Mouse (Mus musculus) embryonic facial prominence, embryonic 12.5 days (tissue): ENCODE data around the gene Pole3. TPM values are rescaled to one million over a fixed set of nuclear protein-coding genes. Genes with fewer than 3 reads are reported as not detected.

Experiments used
- ATAC-seq: fragments of 200-750 bp; cut with Nextera tagmentation; 2 replicates; pipeline ENCODE4 v1.8.0; 2017; ENCODE audit not compliant: insufficient number of reproducible peaks, insufficient read depth, low FRiP score, low TSS enrichment
- H3K27ac ChIP-seq: fragments of 300-500 bp; sonication (generic); 2 replicates; pipeline ENCODE4 v1.5.1; 2016; ENCODE audit warnings: mild to moderate bottlenecking
- H3K27me3 ChIP-seq: fragments of 300-500 bp; sonication (generic); 2 replicates; pipeline ENCODE4 v1.6.1; 2016; ENCODE audit warnings: mild to moderate bottlenecking, moderate library complexity
- H3K36me3 ChIP-seq: fragments of 300-500 bp; sonication (generic); 2 replicates; pipeline ENCODE4 v1.6.1; 2016; ENCODE audit warnings: mild to moderate bottlenecking
- H3K4me1 ChIP-seq: fragments of 300-500 bp; sonication (generic); 2 replicates; pipeline ENCODE4 v1.6.1; 2016
- H3K4me2 ChIP-seq: fragments of 300-500 bp; sonication (generic); replicated peaks from 2 replicates; pipeline ENCODE4 v1.6.1; 2016; ENCODE audit warnings: mild to moderate bottlenecking, moderate library complexity
- H3K4me3 ChIP-seq: fragments of 300-500 bp; sonication (generic); 2 replicates; pipeline ENCODE4 v1.5.1; 2016; ENCODE audit warnings: mild to moderate bottlenecking
- H3K9ac ChIP-seq: fragments of 300-500 bp; sonication (generic); 2 replicates; pipeline ENCODE4 v1.6.1; 2016; ENCODE audit warnings: mild to moderate bottlenecking, moderate library complexity
- H3K9me3 ChIP-seq: fragments of 300-500 bp; sonication (generic); 2 replicates; pipeline ENCODE4 v1.6.1; 2016; ENCODE audit warnings: mild to moderate bottlenecking, moderate library complexity
- WGBS: fragments of 180-500 bp; shearing (Covaris S2); methylation state at CpG from one replicate; pipeline ENCODE4 v1.1.7; 2016; 5-methylcytosine and 5-hydroxymethylcytosine counted together
- polyA plus RNA-seq: library from polyadenylated mRNA; unstranded; fragments of >200 nt; fragmentation: Nextera tagmentation; extraction: Ambion mirVana; gene quantifications from 2 replicates; pipeline ENCODE4 v1.2.1, GENCODE M21; 2016

Pole3 gene
- polyA plus RNA-seq, 1 experiment from 2014 or later: 92.8 TPM

DNA sequence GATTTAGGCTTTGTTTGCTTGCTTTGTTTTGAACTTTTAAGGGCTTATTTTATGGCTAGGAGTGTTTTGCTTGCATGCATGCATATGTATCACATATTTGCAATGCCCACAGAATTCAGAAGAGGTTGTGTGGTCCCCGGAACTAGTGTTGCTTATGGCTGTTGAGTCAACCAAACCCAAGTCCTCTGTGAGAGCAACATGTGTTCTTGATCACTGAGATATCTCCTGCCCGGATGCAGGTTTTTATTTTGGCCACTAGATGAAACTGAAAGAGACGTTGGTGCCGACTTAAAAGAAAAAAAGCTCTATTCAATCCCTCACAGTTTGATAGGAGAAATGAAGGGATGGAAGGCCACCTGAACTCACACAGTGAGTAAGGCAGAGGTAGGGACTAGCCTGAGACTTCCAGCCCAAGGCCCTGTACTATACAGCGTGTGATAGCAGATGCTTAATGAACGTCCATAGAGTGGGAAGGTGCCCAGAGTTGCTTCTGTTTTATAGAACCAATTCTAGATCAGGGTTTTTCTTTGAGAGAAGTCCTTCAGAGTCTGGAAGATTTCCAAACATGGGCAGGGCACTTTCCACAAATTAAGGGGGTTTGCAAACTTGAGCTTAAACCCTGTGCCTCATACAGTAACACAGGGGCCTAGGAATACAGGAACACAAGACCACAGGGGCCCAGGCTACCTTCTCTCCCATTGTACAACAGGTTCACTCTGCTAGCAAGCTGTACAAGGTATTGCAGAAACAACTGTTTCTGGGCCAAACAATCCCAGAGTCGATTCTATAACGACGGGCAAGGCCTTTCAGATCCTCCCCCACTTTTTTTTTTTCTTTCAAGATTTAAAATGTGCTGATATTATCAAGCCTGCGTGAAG is 7.1 kb downstream of the Pole3 start:
- peak overlapping the region; percentile 74 for H3K4me2 ChIP-seq
- WGBS: 63% methylated on average over 10 of the region's 10 CpGs
- no peaks in the 10 kb centered on the region for H3K9me3 ChIP-seq
- no peak overlapping the region for H3K27ac ChIP-seq
- H3K9ac ChIP-seq: 0 out of 2 replicates have a peak overlapping the region, but pooled peaks have one; percentile 75
- peaks cover 29% of the 10 kb centered on the region for H3K4me1 ChIP-seq
- peaks cover 19% of the 10 kb centered on the region for H3K36me3 ChIP-seq
- H3K27me3 ChIP-seq: no peaks in the 10 kb centered on the region
- no peak for ATAC-seq
- H3K4me3 ChIP-seq: peak overlapping the region; percentile 78; the same call in 1 of the 2 replicates

DNA sequence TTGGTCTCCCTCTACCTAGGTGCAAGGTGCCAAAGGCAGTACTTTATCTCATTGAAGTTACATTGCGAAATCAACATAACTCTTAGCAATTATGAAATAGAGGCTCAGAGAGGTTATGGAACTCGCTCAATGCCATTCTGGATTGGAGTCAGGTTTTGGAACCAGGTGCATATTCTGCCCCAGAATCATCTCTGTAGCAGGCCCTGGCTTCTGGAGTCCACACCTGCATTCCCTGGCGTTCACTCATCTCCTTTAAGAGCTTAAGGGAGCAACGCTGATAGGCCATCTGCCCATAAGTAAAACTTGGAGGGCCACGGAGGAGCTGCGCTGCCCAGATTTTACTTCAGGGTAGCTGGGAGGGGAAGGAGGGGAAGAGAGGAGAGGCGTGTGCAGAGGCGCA is 7.8 kb downstream of the Pole3 start:
- ATAC-seq: no peak
- Histone ChIP-seq H3K9ac (no peak overlapping the region; the same call in 1 of the 2 replicates), H3K4me2 (0 out of 2 replicates have a peak overlapping the region, but pooled peaks have one; percentile 4), H3K4me1 (peaks cover 29% of the 10 kb centered on the region), H3K27ac (no peak overlapping the region), H3K36me3 (peaks cover 22% of the 10 kb centered on the region), H3K4me3 (no peak overlapping the region), H3K9me3 (no peaks in the 10 kb centered on the region), H3K27me3 (no peaks in the 10 kb centered on the region)
- 89% methylated on average over 8 of the region's 8 CpGs for WGBS

DNA sequence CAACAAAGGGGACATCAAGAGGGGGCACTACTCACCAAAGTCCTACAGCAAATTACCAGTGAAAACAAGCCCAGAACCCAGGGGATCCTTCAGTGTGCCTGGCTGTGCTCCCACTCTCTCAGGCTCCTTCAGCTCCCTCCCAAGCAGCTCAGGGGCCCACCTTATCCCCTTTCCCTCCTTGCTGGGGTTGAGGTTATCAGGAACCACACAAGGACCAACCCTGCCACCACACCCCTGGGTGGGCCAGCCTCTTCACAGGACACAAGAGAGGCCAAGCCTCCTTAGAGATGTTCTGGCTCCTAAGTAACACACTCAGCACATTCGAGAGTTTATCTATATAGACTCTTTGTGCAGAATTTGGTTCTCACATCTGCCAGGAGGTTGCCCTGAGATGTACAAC is 8.3 kb downstream of the Pole3 start:
- H3K27me3 ChIP-seq: no peaks in the 10 kb centered on the region
- no peak overlapping the region for H3K27ac ChIP-seq
- no peak overlapping the region for H3K4me3 ChIP-seq
- WGBS: 79% methylated on average over 1 of the region's 1 CpGs
- H3K9ac ChIP-seq: no peak overlapping the region; the same call in 1 of the 2 replicates
- H3K4me2 ChIP-seq: no peak overlapping the region
- no peaks in the 10 kb centered on the region for H3K9me3 ChIP-seq
- peaks cover 29% of the 10 kb centered on the region for H3K4me1 ChIP-seq
- no peak for ATAC-seq
- peaks cover 26% of the 10 kb centered on the region for H3K36me3 ChIP-seq

DNA sequence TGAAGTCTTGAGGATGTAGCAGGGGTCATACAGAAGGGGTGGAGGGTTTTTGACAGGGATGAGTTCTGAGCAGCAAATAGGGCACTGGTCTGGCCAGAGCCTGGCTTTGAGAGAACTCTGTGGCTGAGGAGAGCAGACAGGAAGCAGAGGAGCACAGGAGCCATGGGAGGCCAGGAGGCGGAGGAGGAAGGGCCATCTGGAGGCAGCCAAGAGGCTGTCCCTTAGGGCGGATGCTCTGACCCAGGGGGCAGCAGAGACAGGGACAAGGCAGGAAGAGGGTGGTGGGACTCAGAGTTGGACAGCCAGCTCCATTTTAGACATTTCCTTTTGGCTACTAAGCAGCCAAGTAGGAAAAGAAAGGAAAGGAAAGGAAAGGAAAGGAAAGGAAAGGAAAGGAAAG is 8.8 kb downstream of the Pole3 start:
- Histone ChIP-seq H3K9me3 (no peaks in the 10 kb centered on the region), H3K4me3 (no peak overlapping the region), H3K4me1 (peaks cover 29% of the 10 kb centered on the region), H3K36me3 (peaks cover 31% of the 10 kb centered on the region), H3K4me2 (no peak overlapping the region), H3K27me3 (no peaks in the 10 kb centered on the region), H3K27ac (no peak overlapping the region), H3K9ac (no peak overlapping the region)
- ATAC-seq: no peak
- 51% methylated on average over 2 of the region's 2 CpGs for WGBS

DNA sequence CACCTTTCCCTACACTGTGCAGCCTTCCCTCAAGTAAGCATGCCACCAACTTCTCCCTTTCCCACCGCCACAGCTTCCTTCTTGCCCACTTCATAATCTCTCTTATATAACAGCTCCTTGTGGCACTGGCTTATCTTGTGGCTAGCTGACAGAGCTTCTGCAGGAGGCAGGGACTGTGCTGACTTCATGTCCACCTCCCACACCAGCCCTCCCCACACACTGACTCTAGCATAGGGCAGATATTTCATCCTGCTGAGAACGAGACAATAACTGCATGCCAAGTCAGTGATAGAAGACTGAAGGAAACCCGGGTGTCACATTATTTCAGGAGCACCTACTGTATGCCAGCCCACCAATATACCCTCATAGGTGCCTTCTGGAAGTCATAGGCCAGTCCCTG is 9.4 kb downstream of the Pole3 start:
- WGBS: 82% methylated on average over 3 of the region's 3 CpGs
- H3K9ac ChIP-seq: no peak overlapping the region
- no peaks in the 10 kb centered on the region for H3K27me3 ChIP-seq
- H3K9me3 ChIP-seq: no peaks in the 10 kb centered on the region
- ATAC-seq: no peak
- peaks cover 37% of the 10 kb centered on the region for H3K36me3 ChIP-seq
- H3K4me3 ChIP-seq: no peak overlapping the region
- H3K27ac ChIP-seq: 0 out of 2 replicates have a peak overlapping the region, but pooled peaks have one; percentile 18
- no peak overlapping the region for H3K4me2 ChIP-seq
- peaks cover 29% of the 10 kb centered on the region for H3K4me1 ChIP-seq

DNA sequence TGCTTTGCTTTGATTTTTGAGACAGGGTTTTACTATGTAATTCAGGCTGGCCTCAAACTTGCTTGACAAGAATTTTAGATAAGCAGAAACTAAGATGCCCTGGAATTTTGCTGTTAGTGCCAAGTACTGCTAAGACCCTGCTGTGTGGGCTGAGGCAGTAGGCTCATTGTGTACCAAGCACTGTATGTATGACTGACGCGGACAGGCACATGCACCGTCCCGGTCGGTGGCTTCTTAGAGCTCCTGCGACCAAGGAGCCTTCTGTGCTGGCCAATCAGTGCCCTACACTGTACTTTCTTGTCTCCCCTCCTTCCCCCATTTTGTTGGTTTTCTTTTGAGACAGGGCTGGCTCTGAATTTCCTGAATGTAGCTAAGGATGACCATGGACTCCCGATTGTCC is 9.9 kb downstream of the Pole3 start:
- H3K4me3 ChIP-seq: no peak overlapping the region

DNA sequence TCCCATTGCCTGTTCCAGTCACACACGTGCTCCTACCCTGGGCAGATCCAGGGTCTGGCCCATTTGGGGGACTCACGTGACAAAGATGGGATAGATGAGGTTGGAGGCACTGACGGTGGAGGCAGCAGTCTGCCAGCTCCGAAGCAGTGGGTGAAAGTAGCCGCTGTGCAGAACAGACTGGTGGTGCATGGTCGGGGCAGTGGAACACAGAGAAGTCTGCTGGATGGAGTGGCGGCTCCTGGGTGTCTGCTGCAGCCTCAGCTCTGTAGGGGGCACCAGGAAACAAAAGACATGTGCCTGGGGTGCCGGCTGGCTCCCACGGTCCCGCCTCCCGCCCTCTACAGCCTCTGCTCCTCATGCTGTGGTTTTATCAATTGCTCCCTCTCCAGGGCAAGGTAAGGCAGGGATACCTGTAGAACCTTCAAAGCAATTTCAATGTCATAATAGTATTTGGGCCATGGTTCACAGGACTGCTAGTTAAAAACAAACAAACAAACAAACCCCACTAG is 10.8 kb downstream of the Pole3 start:
- Histone ChIP-seq H3K27ac (no peak overlapping the region), H3K9me3 (no peaks in the 10 kb centered on the region), H3K4me3 (no peak overlapping the region), H3K36me3 (peaks cover 52% of the 10 kb centered on the region), H3K9ac (no peak overlapping the region), H3K4me2 (no peak overlapping the region), H3K4me1 (peaks cover 27% of the 10 kb centered on the region), H3K27me3 (no peaks in the 10 kb centered on the region)
- ATAC-seq: no peak
- WGBS: 53% methylated on average over 11 of the region's 11 CpGs

More for the DNA sequence above, 9.9 kb downstream of the Pole3 start:
- no peak overlapping the region for H3K4me2 ChIP-seq
- no peaks in the 10 kb centered on the region for H3K27me3 ChIP-seq
- peaks cover 42% of the 10 kb centered on the region for H3K36me3 ChIP-seq
- peaks cover 29% of the 10 kb centered on the region for H3K4me1 ChIP-seq
- no peak overlapping the region for H3K9ac ChIP-seq
- no peak overlapping the region for H3K27ac ChIP-seq
- no peak for ATAC-seq
- WGBS: 84% methylated on average over 7 of the region's 7 CpGs
- no peaks in the 10 kb centered on the region for H3K9me3 ChIP-seq

DNA sequence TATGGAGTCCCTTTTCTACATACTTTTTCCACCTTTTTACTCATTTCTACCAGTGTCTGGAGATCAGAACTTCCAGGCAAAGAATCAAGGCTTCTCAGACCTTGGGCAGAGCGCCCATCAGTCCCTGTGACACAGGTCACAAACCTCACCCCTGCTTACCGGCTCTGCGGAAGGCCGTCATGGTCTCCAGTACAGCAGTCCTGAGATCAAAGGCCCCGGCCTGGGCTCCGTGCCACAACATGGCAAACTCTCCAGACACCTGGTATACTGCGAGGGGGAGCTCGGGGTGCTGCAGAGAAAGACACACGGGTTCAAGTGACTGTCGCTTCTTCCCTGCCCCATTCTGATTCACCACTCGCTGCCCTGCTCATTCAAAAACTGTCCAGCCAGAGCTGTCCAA is 14.9 kb downstream of the Pole3 start:
- peaks cover 70% of the 10 kb centered on the region for H3K36me3 ChIP-seq
- H3K9ac ChIP-seq: no peak overlapping the region
- WGBS: 94% methylated on average over 11 of the region's 11 CpGs
- H3K27me3 ChIP-seq: no peaks in the 10 kb centered on the region
- no peak overlapping the region for H3K27ac ChIP-seq
- ATAC-seq: no peak
- H3K4me1 ChIP-seq: no peaks in the 10 kb centered on the region
- no peak overlapping the region for H3K4me3 ChIP-seq
- H3K4me2 ChIP-seq: no peak overlapping the region
- no peaks in the 10 kb centered on the region for H3K9me3 ChIP-seq

DNA sequence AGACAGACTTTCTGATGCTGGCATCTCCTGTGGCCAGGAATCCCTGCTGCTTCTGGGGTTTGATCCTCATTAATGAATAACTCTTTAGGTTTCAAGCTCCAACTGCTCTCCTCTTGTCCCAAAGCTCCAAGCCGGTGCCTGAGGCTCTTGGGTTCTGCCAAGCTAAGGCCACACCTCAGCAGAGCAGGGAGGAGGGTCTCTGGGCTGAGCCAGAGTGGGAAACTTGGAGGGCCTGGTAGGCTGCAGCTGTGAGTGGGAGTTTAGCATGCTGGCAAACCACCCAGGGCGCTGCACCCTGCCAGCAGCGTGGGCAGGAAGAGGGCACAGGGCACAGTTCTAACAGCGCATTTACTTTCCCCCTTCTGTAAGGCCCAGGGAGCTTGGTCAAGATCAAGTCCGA is 16.0 kb downstream of the Pole3 start:
- 98% methylated on average over 5 of the region's 5 CpGs for WGBS
- ATAC-seq: no peak
- Histone ChIP-seq H3K27me3 (no peaks in the 10 kb centered on the region), H3K4me3 (no peak overlapping the region), H3K9ac (no peak overlapping the region), H3K4me2 (no peak overlapping the region), H3K27ac (no peak overlapping the region), H3K36me3 (peaks cover 66% of the 10 kb centered on the region), H3K9me3 (no peaks in the 10 kb centered on the region), H3K4me1 (no peaks in the 10 kb centered on the region)

DNA sequence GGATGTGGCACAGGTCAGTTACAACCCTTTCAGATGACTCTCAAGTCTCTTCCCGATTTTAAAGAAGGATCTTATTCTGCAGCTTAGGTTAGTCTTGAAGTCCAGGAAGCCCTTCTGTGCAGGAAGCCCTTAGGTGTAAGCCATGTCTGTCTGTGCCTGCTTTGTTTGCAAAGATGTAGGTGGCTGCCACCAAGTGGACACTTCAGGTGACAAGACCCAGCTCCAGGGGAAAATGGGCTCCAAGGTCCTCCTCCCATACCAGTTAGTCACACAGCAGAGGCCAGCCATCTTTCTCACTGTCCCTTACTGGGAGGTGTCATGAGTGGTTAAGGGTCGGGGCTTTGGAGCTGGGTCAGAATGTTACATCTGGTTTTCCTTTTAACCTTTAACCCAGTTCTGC is 18.1 kb downstream of the Pole3 start:
- no peak overlapping the region for H3K27ac ChIP-seq
- H3K27me3 ChIP-seq: no peaks in the 10 kb centered on the region
- H3K9me3 ChIP-seq: no peaks in the 10 kb centered on the region
- no peak overlapping the region for H3K9ac ChIP-seq
- 57% methylated on average over 2 of the region's 2 CpGs for WGBS
- no peaks in the 10 kb centered on the region for H3K4me1 ChIP-seq
- ATAC-seq: no peak
- H3K36me3 ChIP-seq: peaks cover 46% of the 10 kb centered on the region
- no peak overlapping the region for H3K4me3 ChIP-seq
- no peak overlapping the region for H3K4me2 ChIP-seq

DNA sequence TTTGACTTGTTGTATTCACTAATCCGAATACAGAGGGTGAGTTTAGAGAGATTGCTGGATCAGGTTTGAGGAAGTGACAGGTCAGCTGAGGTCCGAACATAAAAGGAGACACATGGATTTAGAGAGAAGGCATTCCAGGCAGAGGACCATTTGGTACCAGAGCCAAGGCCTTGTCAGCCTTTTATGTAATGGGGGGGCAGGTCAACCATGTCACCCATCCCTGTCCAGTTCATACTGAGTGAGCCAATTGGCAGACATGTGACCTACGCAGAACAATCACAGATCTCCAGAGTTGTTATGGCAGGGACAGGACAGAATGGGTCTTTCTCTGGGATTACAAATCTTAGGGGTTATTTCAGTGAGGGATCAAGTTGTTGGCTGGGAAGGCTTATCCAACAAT is 18.9 kb downstream of the Pole3 start:
- 87% methylated on average over 3 of the region's 3 CpGs for WGBS
- no peaks in the 10 kb centered on the region for H3K27me3 ChIP-seq
- peaks cover 5% of the 10 kb centered on the region; the same call in 1 of the 2 replicates for H3K4me1 ChIP-seq
- H3K27ac ChIP-seq: no peak overlapping the region
- no peaks in the 10 kb centered on the region for H3K9me3 ChIP-seq
- no peak overlapping the region for H3K4me3 ChIP-seq
- no peak overlapping the region for H3K9ac ChIP-seq
- no peak for ATAC-seq
- H3K4me2 ChIP-seq: no peak overlapping the region
- H3K36me3 ChIP-seq: peaks cover 38% of the 10 kb centered on the region

DNA sequence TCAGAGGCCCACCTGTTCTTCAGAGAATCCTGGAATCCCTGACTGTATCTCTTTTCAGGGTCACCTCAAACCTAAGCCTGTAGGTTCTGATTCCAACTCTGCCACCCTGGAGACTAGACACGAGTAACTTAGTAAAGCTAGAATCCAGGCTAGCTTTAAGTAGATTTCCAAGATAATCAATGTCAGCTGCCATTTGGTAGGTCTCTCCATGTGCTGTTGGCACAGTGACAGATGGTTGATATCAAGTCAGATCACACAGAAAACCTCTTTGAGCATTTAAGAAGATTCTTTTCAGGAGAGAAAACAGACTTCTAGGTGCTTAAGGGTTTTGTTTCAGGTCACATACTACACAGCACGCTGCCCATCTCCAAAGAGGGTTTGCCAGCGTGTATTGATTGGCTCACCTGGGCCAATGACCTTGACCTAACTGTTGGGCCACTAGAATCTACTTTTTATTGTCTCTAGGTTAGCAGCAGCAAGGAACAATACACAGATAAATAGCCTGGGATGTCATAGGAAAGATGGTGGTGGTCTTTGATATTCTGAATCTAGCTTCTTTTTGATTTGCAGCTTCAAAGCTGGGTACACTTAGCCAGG is 21.4 kb downstream of the Pole3 start, which contains the start of gene Hdhd3:
TSS of gene Hdhd3 (minus strand) at position 94 of the 597 bp plus-strand sequence.
- 69% methylated on average over 3 of the region's 3 CpGs for WGBS
- H3K4me1 ChIP-seq: peaks cover 5% of the 10 kb centered on the region; the same call in 1 of the 2 replicates
- peak within 1 kb of the TSS; percentile 79 for H3K4me3 ChIP-seq

More for the DNA sequence above, 21.4 kb downstream of the Pole3 start, which contains the start of gene Hdhd3:
- Histone ChIP-seq H3K27ac (peak within 1 kb of the TSS; percentile 47; the same call in 1 of the 2 replicates), H3K4me2 (peak within 1 kb of the TSS; percentile 70), H3K9ac (peak within 1 kb of the TSS; percentile 75; the same call in 1 of the 2 replicates), H3K36me3 (peaks cover 26% of the 10 kb centered on the region), H3K27me3 (no peaks in the 10 kb centered on the region), H3K9me3 (no peaks in the 10 kb centered on the region)
- no peak for ATAC-seq
